Mouse (Mus musculus): ENCODE measurements around the gene Siah3. TPM values are rescaled to one million over a fixed set of nuclear protein-coding genes. Genes with fewer than 3 reads are reported as not detected.

Gene Siah3
- 4.1 and 4.4 TPM in 2 replicates for polyA plus RNA-seq (2015; fragmentation: Nextera tagmentation; extraction: Ambion mirVana)

GRCm38 (mm10) chr14:75455743-75456421 lies at the start of gene Siah3:
Siah3 (plus strand) TSS chr14:75455982.
- H3K4me1 ChIP-seq (replicated peaks; ENCODE audit: control insufficient read depth, insufficient read depth, low read length), result peaks cover 48% of the 10 kb centered on the region
- no peaks in the 10 kb centered on the region for H3K27me3 ChIP-seq (replicated peaks; ENCODE audit: control insufficient read depth, insufficient read depth, low read length)
- peak within 1 kb of the TSS; percentile 63 for H3K4me3 ChIP-seq (replicated peaks; ENCODE audit: low read length)
- H3K9ac ChIP-seq (replicated peaks; ENCODE audit: low read depth, low read length), result peak within 1 kb of the TSS; percentile 75
- no peaks in the 10 kb centered on the region for H3K36me3 ChIP-seq (ENCODE audit: control insufficient read depth, insufficient read depth)
- H3K27ac ChIP-seq (ENCODE audit: low read length), result peak within 1 kb of the TSS; percentile 91
- no peaks in the 10 kb centered on the region for H3K9me3 ChIP-seq (ENCODE audit: control insufficient read depth, low read length)
- 3% methylated on average over 18 of the region's 18 CpGs for WGBS
- H3K4me2 ChIP-seq (ENCODE audit: low read length), result peak within 1 kb of the TSS; percentile 86
- peak; percentile 44 for ATAC-seq

DNA sequence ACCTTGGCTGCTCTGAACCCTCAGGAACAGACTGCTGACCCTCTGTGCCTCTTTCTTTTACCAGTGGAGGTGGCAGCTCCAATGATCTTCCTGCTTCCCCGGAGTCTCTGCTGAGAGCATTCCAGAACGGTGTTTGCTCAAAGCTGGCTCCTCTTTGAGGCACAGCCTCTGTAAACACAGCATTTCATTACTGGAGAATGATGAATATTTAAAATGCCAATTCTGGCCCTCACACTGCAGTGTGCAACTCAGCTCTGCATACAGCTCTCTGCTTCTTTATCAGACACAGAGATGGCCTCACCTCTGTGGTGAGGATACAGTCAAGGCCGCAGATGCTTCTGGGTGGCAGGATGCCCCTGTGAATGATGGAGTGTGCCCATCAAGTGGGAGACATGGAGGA lies 46.0 kb upstream of the Siah3 start:
- no peak; the same call in 1 of the 2 replicates for ATAC-seq
- Histone ChIP-seq H3K4me3 (replicated peaks; ENCODE audit: low read length) (no peak overlapping the region), H3K27ac (ENCODE audit: low read length) (no peak overlapping the region), H3K27me3 (replicated peaks; ENCODE audit: control insufficient read depth, insufficient read depth, low read length) (no peaks in the 10 kb centered on the region), H3K4me1 (replicated peaks; ENCODE audit: control insufficient read depth, insufficient read depth, low read length) (peaks cover 7% of the 10 kb centered on the region), H3K9ac (replicated peaks; ENCODE audit: low read depth, low read length) (no peak overlapping the region), H3K4me2 (ENCODE audit: low read length) (no peak overlapping the region), H3K36me3 (ENCODE audit: control insufficient read depth, insufficient read depth) (no peaks in the 10 kb centered on the region), H3K9me3 (ENCODE audit: control insufficient read depth, low read length) (no peaks in the 10 kb centered on the region)
- WGBS, result 54% methylated on average over 3 of the region's 3 CpGs

GRCm38 (mm10) chr14:75410392-75410791 lies 45.4 kb upstream of the Siah3 start:
- no peak for ATAC-seq
- Histone ChIP-seq H3K4me2 (ENCODE audit: low read length) (no peak overlapping the region), H3K27ac (ENCODE audit: low read length) (no peak overlapping the region), H3K4me3 (replicated peaks; ENCODE audit: low read length) (no peak overlapping the region), H3K9me3 (ENCODE audit: control insufficient read depth, low read length) (no peaks in the 10 kb centered on the region), H3K4me1 (replicated peaks; ENCODE audit: control insufficient read depth, insufficient read depth, low read length) (peaks cover 7% of the 10 kb centered on the region), H3K36me3 (ENCODE audit: control insufficient read depth, insufficient read depth) (no peaks in the 10 kb centered on the region), H3K9ac (replicated peaks; ENCODE audit: low read depth, low read length) (no peak overlapping the region), H3K27me3 (replicated peaks; ENCODE audit: control insufficient read depth, insufficient read depth, low read length) (no peaks in the 10 kb centered on the region)
- 77% methylated on average over 4 of the region's 4 CpGs for WGBS

DNA sequence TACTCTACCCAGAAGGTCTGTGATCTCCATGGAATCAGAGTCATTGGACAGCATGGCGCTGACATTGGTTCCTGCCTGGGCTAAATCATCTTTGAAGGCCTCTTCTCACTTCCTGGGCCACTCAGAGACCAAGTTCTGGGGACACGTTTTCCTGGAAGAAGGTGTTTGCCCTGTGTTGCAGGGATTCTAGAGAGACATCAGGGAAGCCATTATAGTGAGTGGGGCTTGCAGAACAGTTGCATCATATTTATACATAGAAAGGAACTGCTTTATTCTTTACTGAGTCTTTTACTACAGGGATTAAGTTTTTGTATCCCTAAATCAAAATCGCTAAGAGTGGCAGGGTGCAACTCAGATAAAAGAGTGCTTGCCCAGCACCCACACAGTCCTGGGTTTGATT lies 37.1 kb upstream of the Siah3 start:
- Histone ChIP-seq H3K4me2 (ENCODE audit: low read length) (no peak overlapping the region), H3K27ac (ENCODE audit: low read length) (no peak overlapping the region), H3K4me3 (replicated peaks; ENCODE audit: low read length) (no peak overlapping the region), H3K4me1 (replicated peaks; ENCODE audit: control insufficient read depth, insufficient read depth, low read length) (no peaks in the 10 kb centered on the region), H3K9me3 (ENCODE audit: control insufficient read depth, low read length) (no peaks in the 10 kb centered on the region), H3K27me3 (replicated peaks; ENCODE audit: control insufficient read depth, insufficient read depth, low read length) (no peaks in the 10 kb centered on the region), H3K36me3 (ENCODE audit: control insufficient read depth, insufficient read depth) (no peaks in the 10 kb centered on the region), H3K9ac (replicated peaks; ENCODE audit: low read depth, low read length) (no peak overlapping the region)
- ATAC-seq, result no peak
- WGBS, result 74% methylated on average over 3 of the region's 3 CpGs

- Histone ChIP-seq H3K9ac (replicated peaks; ENCODE audit: low read depth, low read length) (no peak overlapping the region), H3K36me3 (ENCODE audit: control insufficient read depth, insufficient read depth) (no peaks in the 10 kb centered on the region), H3K4me2 (ENCODE audit: low read length) (no peak overlapping the region), H3K27ac (ENCODE audit: low read length) (no peak overlapping the region), H3K4me3 (replicated peaks; ENCODE audit: low read length) (no peak overlapping the region), H3K4me1 (replicated peaks; ENCODE audit: control insufficient read depth, insufficient read depth, low read length) (no peaks in the 10 kb centered on the region), H3K9me3 (ENCODE audit: control insufficient read depth, low read length) (no peaks in the 10 kb centered on the region), H3K27me3 (replicated peaks; ENCODE audit: control insufficient read depth, insufficient read depth, low read length) (no peaks in the 10 kb centered on the region)
- no peak for ATAC-seq
- 87% methylated on average over 7 of the region's 7 CpGs for WGBS
Observed at GRCm38 (mm10) chr14:75419876-75420275, 35.9 kb upstream of the Siah3 start.

- WGBS, result 68% methylated on average over 6 of the region's 6 CpGs
- H3K4me2 ChIP-seq (ENCODE audit: low read length), result no peak overlapping the region
- H3K4me1 ChIP-seq (replicated peaks; ENCODE audit: control insufficient read depth, insufficient read depth, low read length), result no peaks in the 10 kb centered on the region
- ATAC-seq, result no peak
- H3K27me3 ChIP-seq (replicated peaks; ENCODE audit: control insufficient read depth, insufficient read depth, low read length), result no peaks in the 10 kb centered on the region
- H3K9ac ChIP-seq (replicated peaks; ENCODE audit: low read depth, low read length), result no peak overlapping the region
- H3K27ac ChIP-seq (ENCODE audit: low read length), result no peak overlapping the region
- H3K9me3 ChIP-seq (ENCODE audit: control insufficient read depth, low read length), result no peaks in the 10 kb centered on the region
- no peak overlapping the region for H3K4me3 ChIP-seq (replicated peaks; ENCODE audit: low read length)
- no peaks in the 10 kb centered on the region for H3K36me3 ChIP-seq (ENCODE audit: control insufficient read depth, insufficient read depth)
Observed at GRCm38 (mm10) chr14:75420811-75421210, 35.0 kb upstream of the Siah3 start.

- no peak overlapping the region for H3K4me3 ChIP-seq (replicated peaks; ENCODE audit: low read length)
- 62% methylated on average over 7 of the region's 8 CpGs for WGBS
- H3K4me2 ChIP-seq (ENCODE audit: low read length), result no peak overlapping the region
- no peaks in the 10 kb centered on the region for H3K9me3 ChIP-seq (ENCODE audit: control insufficient read depth, low read length)
- no peaks in the 10 kb centered on the region for H3K36me3 ChIP-seq (ENCODE audit: control insufficient read depth, insufficient read depth)
- H3K27me3 ChIP-seq (replicated peaks; ENCODE audit: control insufficient read depth, insufficient read depth, low read length), result no peaks in the 10 kb centered on the region
- peak; percentile 76 for ATAC-seq
- H3K4me1 ChIP-seq (replicated peaks; ENCODE audit: control insufficient read depth, insufficient read depth, low read length), result peaks cover 19% of the 10 kb centered on the region
- no peak overlapping the region for H3K9ac ChIP-seq (replicated peaks; ENCODE audit: low read depth, low read length)
- H3K27ac ChIP-seq (ENCODE audit: low read length), result peak overlapping the region; percentile 63
Observed at GRCm38 (mm10) chr14:75431173-75431786, 24.5 kb upstream of the Siah3 start.

DNA sequence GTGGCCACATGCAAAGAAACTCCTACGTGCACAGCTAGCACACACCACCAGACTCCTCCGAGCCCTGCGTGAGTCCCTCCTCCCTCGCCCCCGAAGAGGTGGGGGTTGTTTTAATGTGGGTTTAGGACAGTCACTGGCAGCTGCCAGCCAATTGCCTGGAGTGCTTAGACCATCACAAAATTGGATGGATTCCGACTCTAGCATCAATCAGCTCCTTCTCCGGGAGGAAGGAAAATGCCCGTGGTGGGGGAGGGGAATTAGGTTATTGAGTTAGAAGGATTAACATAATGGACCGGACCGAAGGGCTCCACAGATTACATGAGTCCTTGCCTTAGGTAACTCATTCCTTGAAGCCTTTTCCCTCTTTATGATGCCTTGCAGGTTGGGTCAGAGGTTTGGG lies 22.9 kb upstream of the Siah3 start:
- H3K4me1 ChIP-seq (replicated peaks; ENCODE audit: control insufficient read depth, insufficient read depth, low read length), result peaks cover 19% of the 10 kb centered on the region
- no peak overlapping the region for H3K27ac ChIP-seq (ENCODE audit: low read length)
- ATAC-seq, result peak; percentile 81
- no peaks in the 10 kb centered on the region for H3K27me3 ChIP-seq (replicated peaks; ENCODE audit: control insufficient read depth, insufficient read depth, low read length)
- H3K9me3 ChIP-seq (ENCODE audit: control insufficient read depth, low read length), result no peaks in the 10 kb centered on the region
- H3K4me3 ChIP-seq (replicated peaks; ENCODE audit: low read length), result no peak overlapping the region
- no peak overlapping the region for H3K9ac ChIP-seq (replicated peaks; ENCODE audit: low read depth, low read length)
- H3K4me2 ChIP-seq (ENCODE audit: low read length), result no peak overlapping the region
- WGBS, result 31% methylated on average over 10 of the region's 10 CpGs
- H3K36me3 ChIP-seq (ENCODE audit: control insufficient read depth, insufficient read depth), result no peaks in the 10 kb centered on the region

DNA sequence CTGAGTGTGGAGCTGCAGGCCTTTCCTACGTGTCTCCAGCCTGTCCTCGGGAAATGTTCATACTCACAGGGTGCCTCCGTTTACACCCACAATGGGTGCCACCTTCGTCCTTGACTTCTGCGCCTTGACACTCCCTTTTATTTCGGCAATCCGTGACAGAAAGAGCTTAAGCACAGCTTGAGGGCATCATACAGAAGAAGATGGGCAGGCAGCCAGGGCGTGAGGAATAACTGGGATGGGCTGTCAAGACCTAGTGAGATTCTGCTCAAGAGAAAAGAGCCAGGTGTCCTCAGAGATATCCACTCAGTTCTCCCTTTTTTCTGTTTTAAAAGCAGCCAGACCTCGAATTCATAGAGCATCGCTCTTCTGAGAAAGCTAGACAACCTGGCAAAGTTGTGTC lies 21.2 kb upstream of the Siah3 start:
- H3K27me3 ChIP-seq (replicated peaks; ENCODE audit: control insufficient read depth, insufficient read depth, low read length), result no peaks in the 10 kb centered on the region
- peaks cover 19% of the 10 kb centered on the region for H3K4me1 ChIP-seq (replicated peaks; ENCODE audit: control insufficient read depth, insufficient read depth, low read length)
- H3K36me3 ChIP-seq (ENCODE audit: control insufficient read depth, insufficient read depth), result no peaks in the 10 kb centered on the region
- H3K9me3 ChIP-seq (ENCODE audit: control insufficient read depth, low read length), result no peaks in the 10 kb centered on the region
- H3K4me2 ChIP-seq (ENCODE audit: low read length), result no peak overlapping the region
- ATAC-seq, result no peak
- no peak overlapping the region for H3K4me3 ChIP-seq (replicated peaks; ENCODE audit: low read length)
- 59% methylated on average over 10 of the region's 10 CpGs for WGBS
- no peak overlapping the region for H3K27ac ChIP-seq (ENCODE audit: low read length)
- H3K9ac ChIP-seq (replicated peaks; ENCODE audit: low read depth, low read length), result no peak overlapping the region
